Mouse (Mus musculus) hindbrain, embryonic 13.5 days (tissue): ENCODE data around the gene Tbx6. TPM values are rescaled to one million over a fixed set of nuclear protein-coding genes. Genes with fewer than 3 reads are reported as not detected.

Experiments used
- ATAC-seq: fragments of 200-750 bp; cut with Nextera tagmentation; 2 replicates; pipeline ENCODE4 v1.8.0; 2017; ENCODE audit warnings: moderate TSS enrichment; ENCODE audit not compliant: low FRiP score
- H3K27ac ChIP-seq: fragments of 300-500 bp; sonication (generic); 2 replicates; pipeline ENCODE4 v1.5.1; 2015; ENCODE audit warnings: inconsistent platforms, mild to moderate bottlenecking, moderate library complexity
- H3K27me3 ChIP-seq: fragments of 300-500 bp; sonication (generic); 2 replicates; pipeline ENCODE4 v1.6.1; 2015; ENCODE audit warnings: mild to moderate bottlenecking, inconsistent platforms
- H3K36me3 ChIP-seq: fragments of 300-500 bp; sonication (generic); 2 replicates; pipeline ENCODE4 v1.6.1; 2015; ENCODE audit warnings: mild to moderate bottlenecking, inconsistent platforms
- H3K4me1 ChIP-seq: fragments of 300-500 bp; sonication (generic); replicated peaks from 2 replicates; pipeline ENCODE4 v1.6.1; 2015; ENCODE audit warnings: inconsistent platforms
- H3K4me2 ChIP-seq: fragments of 300-500 bp; sonication (generic); 2 replicates; pipeline ENCODE4 v1.6.1; 2015; ENCODE audit warnings: inconsistent platforms, mild to moderate bottlenecking, moderate library complexity
- H3K4me3 ChIP-seq: fragments of 300-500 bp; sonication (generic); 2 replicates; pipeline ENCODE4 v1.5.1; 2015; ENCODE audit warnings: mild to moderate bottlenecking, inconsistent platforms
- H3K9ac ChIP-seq: fragments of 300-500 bp; sonication (generic); 2 replicates; pipeline ENCODE4 v1.6.1; 2015; ENCODE audit warnings: mild to moderate bottlenecking, inconsistent platforms
- H3K9me3 ChIP-seq: fragments of 300-500 bp; sonication (generic); 2 replicates; pipeline ENCODE4 v1.6.1; 2016; ENCODE audit warnings: inconsistent platforms
- WGBS: fragments of 180-500 bp; shearing (Covaris S2); methylation state at CpG from one replicate; pipeline ENCODE4 v1.1.7; 2015; 5-methylcytosine and 5-hydroxymethylcytosine counted together
- polyA plus RNA-seq: library from polyadenylated mRNA; unstranded; fragments of >200 nt; fragmentation: Nextera tagmentation; extraction: Ambion mirVana; gene quantifications from 2 replicates; pipeline ENCODE4 v1.2.1, GENCODE M21; 2015

Gene Tbx6
- polyA plus RNA-seq: 0.32 and 0.84 TPM in 2 replicates

DNA sequence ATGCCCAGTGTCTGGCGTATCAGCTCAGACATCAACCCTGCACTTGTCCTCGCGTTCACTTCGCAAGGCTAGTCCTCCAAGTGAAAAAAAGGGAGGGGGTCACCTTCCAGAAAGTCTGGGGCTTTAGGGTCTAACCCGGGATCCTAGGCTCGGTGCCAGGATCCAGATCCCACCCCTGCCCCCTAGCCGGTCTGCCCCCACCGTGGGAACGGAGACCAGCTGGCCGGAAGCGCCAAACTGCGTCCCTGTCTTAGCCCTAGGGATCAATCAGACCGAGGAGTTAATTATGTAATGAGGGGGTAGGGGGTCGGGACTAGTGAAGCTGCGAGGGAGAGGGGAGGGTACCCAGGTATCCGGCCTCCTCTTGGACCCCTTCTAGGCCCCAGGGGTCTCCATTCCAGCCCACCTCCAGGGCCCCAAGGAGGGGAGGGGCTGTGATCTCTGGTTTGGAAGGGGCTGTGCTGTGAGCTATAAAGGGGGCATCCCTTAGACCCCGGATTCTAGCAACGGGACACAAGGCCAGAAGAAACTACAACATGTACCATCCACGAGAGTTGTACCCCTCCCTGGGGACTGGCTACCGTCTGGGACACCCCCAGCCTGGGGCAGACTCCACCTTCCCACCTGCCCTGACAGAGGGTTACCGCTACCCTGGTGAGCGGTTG, at the start of gene Tbx6:
Tbx6 (plus strand) TSS at position 513 of the 665 bp plus-strand sequence.
- H3K27ac ChIP-seq: peak within 1 kb of the TSS; percentile 90
- ATAC-seq: peak; percentile 11
- H3K4me3 ChIP-seq: peak within 1 kb of the TSS; percentile 43
- peaks cover 34% of the 10 kb centered on the region for H3K36me3 ChIP-seq
- H3K27me3 ChIP-seq: no peaks in the 10 kb centered on the region
- no peaks in the 10 kb centered on the region for H3K9me3 ChIP-seq
- H3K4me2 ChIP-seq: peak within 1 kb of the TSS; percentile 92
- H3K9ac ChIP-seq: peak within 1 kb of the TSS; percentile 72
- WGBS: 8% methylated on average over 22 of the region's 22 CpGs
- peaks cover 54% of the 10 kb centered on the region for H3K4me1 ChIP-seq

DNA sequence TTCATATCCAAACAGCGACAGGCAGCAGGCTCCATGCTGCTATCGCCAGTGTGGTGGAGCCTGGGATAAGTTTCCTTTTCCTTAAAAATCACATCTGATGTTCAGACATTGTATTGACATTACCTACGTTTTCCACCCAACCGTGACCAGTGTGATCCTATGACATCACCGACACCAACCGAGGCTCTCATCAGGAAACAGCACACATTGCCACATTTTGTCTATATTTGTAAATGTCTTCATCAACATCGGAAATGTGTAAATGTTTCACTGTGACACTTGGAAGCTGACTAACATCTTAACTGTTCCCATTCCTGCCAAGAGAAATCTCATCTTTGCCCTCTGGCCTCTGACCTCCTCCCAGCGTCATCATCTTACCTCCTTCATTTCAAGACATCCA, 45.2 kb upstream of the Tbx6 start:
- H3K4me1 ChIP-seq: 0 out of 2 replicates have a peak, but pooled peaks cover 10% of the 10 kb centered on the region
- H3K9me3 ChIP-seq: no peaks in the 10 kb centered on the region
- H3K9ac ChIP-seq: no peak overlapping the region
- no peak overlapping the region for H3K4me2 ChIP-seq
- H3K4me3 ChIP-seq: no peak overlapping the region
- H3K36me3 ChIP-seq: no peaks in the 10 kb centered on the region
- ATAC-seq: no peak
- no peaks in the 10 kb centered on the region for H3K27me3 ChIP-seq
- whole genome bisulfite sequencing: 83% methylated on average over 8 of the region's 8 CpGs
- no peak overlapping the region for H3K27ac ChIP-seq

DNA sequence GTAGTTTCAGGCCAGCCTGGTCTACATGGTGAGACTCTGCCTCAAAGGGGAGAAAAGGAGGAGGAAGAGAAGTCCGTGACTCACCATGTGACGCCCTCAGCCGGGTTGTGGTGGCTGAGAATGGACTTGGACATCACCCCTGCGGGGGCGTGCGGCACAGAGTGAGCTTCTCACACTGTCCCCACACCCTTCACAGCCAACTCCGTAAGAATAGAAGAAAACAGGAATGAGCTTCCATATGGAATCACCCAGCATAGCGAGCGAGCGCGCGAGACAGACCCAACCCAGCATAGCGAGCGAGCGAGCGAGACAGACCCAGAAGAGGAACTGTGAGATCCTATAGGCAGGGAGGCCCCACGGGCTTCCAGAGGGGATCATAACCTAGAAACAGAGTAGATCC, 41.7 kb upstream of the Tbx6 start:
- Histone ChIP-seq H3K4me1 (0 out of 2 replicates have a peak, but pooled peaks cover 10% of the 10 kb centered on the region), H3K9ac (no peak overlapping the region), H3K4me2 (no peak overlapping the region), H3K27me3 (no peaks in the 10 kb centered on the region), H3K27ac (no peak overlapping the region), H3K4me3 (no peak overlapping the region), H3K9me3 (no peaks in the 10 kb centered on the region), H3K36me3 (no peaks in the 10 kb centered on the region)
- no peak for ATAC-seq
- 84% methylated on average over 17 of the region's 17 CpGs for WGBS

DNA sequence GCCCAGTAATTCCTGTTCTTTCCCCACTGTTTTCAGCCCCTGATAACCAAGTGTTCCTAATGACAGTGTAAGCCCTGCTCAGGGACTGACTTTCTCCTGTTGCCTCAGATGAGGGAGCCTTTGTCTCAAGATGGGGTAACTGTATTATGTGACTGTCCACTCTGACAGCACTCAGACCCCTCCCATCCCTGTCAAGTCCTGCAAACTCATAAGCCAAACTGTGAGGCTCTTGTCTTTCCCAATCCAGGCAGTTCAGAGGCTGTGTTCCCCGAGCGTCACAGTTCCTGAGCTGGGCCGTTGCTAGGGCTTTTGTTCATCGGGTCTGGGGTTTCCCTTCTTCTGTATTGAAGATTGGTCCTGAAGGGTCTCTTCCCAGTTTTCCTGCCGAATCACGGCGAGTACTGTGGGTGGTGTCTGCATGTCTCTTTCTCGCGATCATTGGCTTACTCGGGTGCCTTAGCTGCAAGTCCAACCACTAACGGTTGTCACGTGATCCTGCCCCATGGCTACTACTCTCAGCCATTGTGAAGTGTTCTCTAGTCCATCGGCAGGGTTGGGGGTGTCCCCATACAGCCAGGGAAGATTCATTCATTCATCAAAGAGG, 41.0 kb upstream of the Tbx6 start:
- 0 out of 2 replicates have a peak, but pooled peaks cover 10% of the 10 kb centered on the region for H3K4me1 ChIP-seq

DNA sequence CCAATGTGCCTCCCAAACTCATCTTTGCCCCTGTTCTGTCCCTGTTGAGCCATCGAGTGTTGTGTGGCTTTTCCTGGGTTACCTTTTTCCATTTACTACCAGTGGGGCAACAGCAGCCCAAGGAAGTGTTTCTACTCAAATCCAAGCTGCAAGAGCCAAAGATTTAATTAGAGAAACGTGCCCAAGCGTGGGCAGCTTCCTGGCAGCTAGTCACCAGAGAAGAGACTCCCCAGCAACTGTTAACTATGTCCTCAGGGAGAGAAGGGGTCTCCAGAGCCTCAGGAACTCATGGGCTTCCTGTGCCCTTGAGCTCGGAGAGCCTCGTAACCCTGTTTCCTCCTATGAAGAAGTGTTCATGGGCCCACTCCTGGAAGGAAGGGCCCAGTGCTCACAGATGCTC, 40.3 kb upstream of the Tbx6 start:
- Histone ChIP-seq H3K9ac (no peak overlapping the region), H3K9me3 (no peaks in the 10 kb centered on the region), H3K27ac (no peak overlapping the region), H3K4me1 (0 out of 2 replicates have a peak, but pooled peaks cover 10% of the 10 kb centered on the region), H3K27me3 (no peaks in the 10 kb centered on the region), H3K36me3 (no peaks in the 10 kb centered on the region), H3K4me2 (no peak overlapping the region), H3K4me3 (no peak overlapping the region)
- 92% methylated on average over 5 of the region's 5 CpGs for WGBS
- ATAC-seq: no peak

More for the DNA sequence above, 41.0 kb upstream of the Tbx6 start:
- WGBS: 69% methylated on average over 13 of the region's 13 CpGs
- H3K27ac ChIP-seq: no peak overlapping the region
- no peaks in the 10 kb centered on the region for H3K27me3 ChIP-seq
- no peak overlapping the region for H3K9ac ChIP-seq
- no peaks in the 10 kb centered on the region for H3K36me3 ChIP-seq
- H3K4me2 ChIP-seq: no peak overlapping the region
- ATAC-seq: no peak
- no peaks in the 10 kb centered on the region for H3K9me3 ChIP-seq
- no peak overlapping the region for H3K4me3 ChIP-seq

DNA sequence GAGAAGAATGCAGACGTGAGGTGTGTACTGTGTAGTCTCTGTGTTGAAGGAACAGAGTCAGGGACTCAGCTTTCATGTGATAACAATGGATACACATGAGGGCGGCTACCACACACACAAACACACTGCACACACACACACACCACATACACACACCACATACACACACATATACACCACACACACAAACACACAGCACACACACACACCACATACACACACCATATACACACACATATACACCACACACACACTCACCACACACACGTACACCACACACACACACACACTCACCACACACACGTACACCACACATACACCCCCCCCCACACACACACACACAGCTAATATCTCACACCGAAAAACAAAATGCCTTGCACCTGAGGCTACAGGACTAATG, 39.8 kb upstream of the Tbx6 start:
- no peak overlapping the region for H3K27ac ChIP-seq
- no peaks in the 10 kb centered on the region for H3K36me3 ChIP-seq
- H3K9me3 ChIP-seq: no peaks in the 10 kb centered on the region
- no peaks in the 10 kb centered on the region for H3K27me3 ChIP-seq
- 85% methylated on average over 5 of the region's 5 CpGs for WGBS
- 0 out of 2 replicates have a peak, but pooled peaks cover 10% of the 10 kb centered on the region for H3K4me1 ChIP-seq
- ATAC-seq: no peak
- H3K4me2 ChIP-seq: no peak overlapping the region
- no peak overlapping the region for H3K9ac ChIP-seq
- no peak overlapping the region for H3K4me3 ChIP-seq

DNA sequence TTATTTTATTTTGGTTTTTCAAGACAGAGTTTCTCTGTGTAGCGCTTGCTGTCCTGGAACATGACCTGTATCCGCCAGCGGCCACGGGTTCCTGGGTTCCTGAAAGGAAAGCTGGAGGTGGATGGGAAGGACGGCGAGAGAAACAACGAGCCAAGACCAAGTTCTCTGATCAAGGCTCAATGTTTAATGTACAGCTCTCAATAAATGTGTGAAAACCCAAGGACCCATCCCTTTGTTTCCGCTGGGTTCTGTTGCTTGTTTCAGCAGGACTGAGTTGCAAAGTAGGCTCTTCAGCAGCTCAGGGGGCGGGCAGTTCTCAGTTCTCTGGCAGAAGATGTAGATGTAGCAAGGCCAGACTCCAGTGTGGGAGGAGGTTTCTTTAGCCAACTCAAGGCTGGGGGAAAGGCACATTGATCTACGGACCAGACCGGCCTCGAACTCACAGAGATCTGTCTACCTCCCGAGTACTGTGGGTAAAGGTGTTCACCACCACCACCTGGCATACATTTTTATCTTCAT, 39.3 kb upstream of the Tbx6 start:
- Histone ChIP-seq H3K9me3 (no peaks in the 10 kb centered on the region), H3K4me2 (no peak overlapping the region), H3K36me3 (no peaks in the 10 kb centered on the region), H3K4me3 (no peak overlapping the region), H3K27ac (no peak overlapping the region), H3K9ac (no peak overlapping the region), H3K4me1 (0 out of 2 replicates have a peak, but pooled peaks cover 10% of the 10 kb centered on the region), H3K27me3 (no peaks in the 10 kb centered on the region)
- ATAC-seq: no peak
- 93% methylated on average over 13 of the region's 13 CpGs for WGBS

DNA sequence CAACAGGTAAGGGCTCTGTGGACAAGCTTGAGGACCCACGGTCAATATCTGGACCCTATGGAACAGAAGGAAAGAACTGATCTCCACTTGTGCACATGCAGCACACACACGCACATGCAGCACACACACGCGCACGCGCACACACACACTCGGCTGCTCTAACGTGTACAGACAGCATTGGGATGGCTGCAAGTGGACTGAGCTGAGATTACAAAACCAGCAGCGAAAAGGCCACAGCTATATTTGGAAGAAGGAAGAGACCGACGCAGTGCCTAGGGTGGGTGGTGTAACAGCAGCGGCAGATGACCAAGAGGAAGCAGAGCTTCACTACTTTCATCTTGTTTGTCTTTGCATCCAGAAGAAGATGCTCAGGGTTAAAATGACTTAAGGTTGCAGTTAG, 35.2 kb upstream of the Tbx6 start:
- Histone ChIP-seq H3K36me3 (no peaks in the 10 kb centered on the region), H3K4me2 (no peak overlapping the region), H3K4me1 (no peaks in the 10 kb centered on the region), H3K9ac (no peak overlapping the region), H3K4me3 (no peak overlapping the region), H3K27me3 (no peaks in the 10 kb centered on the region), H3K9me3 (no peaks in the 10 kb centered on the region), H3K27ac (no peak overlapping the region)
- ATAC-seq: no peak
- 93% methylated on average over 12 of the region's 12 CpGs for WGBS

DNA sequence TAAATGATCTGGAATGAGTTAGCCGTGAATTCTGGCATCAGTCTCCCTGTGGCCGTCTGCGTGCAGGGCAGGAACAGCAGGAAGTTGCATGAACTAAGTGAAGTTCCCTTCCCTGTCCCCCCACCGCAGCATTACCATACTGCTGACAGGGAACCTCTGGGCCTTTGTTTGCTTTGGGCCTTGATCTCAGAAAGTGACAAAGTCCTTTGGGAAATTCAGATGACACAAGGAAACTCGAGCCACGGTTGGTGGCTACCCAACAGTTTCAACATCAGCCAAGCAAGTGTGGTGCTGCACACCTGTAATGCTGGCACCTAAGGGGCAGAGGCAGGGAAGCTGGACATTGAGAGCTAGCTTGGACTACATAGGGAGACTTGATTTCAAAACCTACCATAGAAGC, 34.5 kb upstream of the Tbx6 start:
- Histone ChIP-seq H3K4me2 (no peak overlapping the region), H3K9me3 (no peaks in the 10 kb centered on the region), H3K27me3 (no peaks in the 10 kb centered on the region), H3K4me1 (no peaks in the 10 kb centered on the region), H3K9ac (no peak overlapping the region), H3K4me3 (no peak overlapping the region), H3K36me3 (no peaks in the 10 kb centered on the region), H3K27ac (no peak overlapping the region)
- ATAC-seq: no peak
- 37% methylated on average over 6 of the region's 6 CpGs for WGBS

DNA sequence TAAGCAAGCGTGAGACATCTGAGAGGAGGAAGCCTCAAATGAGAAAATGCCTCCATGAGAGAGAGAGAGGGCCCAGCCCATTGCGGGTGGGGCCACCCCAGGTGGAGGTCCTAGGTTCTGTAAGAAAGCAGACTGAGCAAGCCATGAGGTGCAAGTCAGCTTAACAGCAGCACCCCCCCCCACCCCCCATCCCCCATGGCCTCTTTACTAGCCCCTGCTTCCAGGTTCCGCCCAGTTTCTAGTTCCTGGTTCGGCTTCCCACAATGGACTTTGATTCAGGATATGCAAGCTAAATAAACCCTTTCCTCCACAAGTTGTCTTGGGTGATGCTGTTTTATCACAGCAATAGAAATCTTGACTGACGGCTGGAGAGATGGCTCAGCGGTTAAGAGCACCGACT, 32.5 kb upstream of the Tbx6 start:
- H3K9ac ChIP-seq: no peak overlapping the region
- no peak overlapping the region for H3K4me2 ChIP-seq
- WGBS: 83% methylated on average over 7 of the region's 7 CpGs
- no peak overlapping the region for H3K4me3 ChIP-seq
- H3K27ac ChIP-seq: no peak overlapping the region
- H3K9me3 ChIP-seq: no peaks in the 10 kb centered on the region
- H3K36me3 ChIP-seq: no peaks in the 10 kb centered on the region
- no peaks in the 10 kb centered on the region for H3K4me1 ChIP-seq
- no peaks in the 10 kb centered on the region for H3K27me3 ChIP-seq
- ATAC-seq: no peak

DNA sequence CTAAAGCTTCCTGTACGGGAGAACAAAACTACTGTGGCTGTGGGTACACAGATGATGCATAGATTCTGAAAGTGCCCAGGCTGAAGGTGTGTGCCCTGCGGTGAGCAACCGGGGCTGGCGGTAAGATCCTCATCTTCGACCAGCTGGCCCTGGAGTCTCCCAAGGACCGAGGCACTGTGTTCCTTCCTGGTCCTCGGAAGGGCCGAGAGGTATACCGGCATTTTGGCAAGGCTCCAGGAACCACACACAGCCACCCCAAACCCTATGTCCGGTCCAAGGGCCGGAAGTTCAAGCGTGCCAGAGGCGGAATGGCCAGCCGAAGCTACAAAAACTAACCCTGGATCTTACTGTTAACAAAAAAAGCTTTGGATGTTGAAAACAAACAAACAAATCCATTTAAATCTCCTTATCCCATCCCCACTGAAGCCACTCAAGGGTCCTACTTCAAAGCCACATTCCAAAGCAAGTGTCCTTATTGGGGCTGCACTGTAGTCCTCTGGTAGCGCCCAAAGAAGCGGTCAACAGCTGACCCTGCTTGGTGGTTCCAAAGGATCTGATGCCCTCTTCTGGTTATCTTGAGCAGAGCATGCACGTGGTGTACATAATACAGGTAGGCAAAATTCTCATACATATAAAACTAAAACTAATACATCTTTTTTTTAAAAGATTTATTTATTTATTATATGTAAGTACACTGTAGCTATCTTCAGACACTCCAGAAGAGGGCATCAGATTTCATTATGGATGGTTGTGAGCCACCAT, 31.5 kb upstream of the Tbx6 start:
- no peak overlapping the region for H3K27ac ChIP-seq
- 0 out of 2 replicates have a peak, but pooled peaks cover 4% of the 10 kb centered on the region for H3K4me1 ChIP-seq
- no peak overlapping the region for H3K9ac ChIP-seq
- H3K4me2 ChIP-seq: no peak overlapping the region
- no peaks in the 10 kb centered on the region for H3K9me3 ChIP-seq
- ATAC-seq: no peak
- no peaks in the 10 kb centered on the region for H3K27me3 ChIP-seq
- WGBS: 93% methylated on average over 17 of the region's 17 CpGs
- no peak overlapping the region for H3K4me3 ChIP-seq
- no peaks in the 10 kb centered on the region for H3K36me3 ChIP-seq

DNA sequence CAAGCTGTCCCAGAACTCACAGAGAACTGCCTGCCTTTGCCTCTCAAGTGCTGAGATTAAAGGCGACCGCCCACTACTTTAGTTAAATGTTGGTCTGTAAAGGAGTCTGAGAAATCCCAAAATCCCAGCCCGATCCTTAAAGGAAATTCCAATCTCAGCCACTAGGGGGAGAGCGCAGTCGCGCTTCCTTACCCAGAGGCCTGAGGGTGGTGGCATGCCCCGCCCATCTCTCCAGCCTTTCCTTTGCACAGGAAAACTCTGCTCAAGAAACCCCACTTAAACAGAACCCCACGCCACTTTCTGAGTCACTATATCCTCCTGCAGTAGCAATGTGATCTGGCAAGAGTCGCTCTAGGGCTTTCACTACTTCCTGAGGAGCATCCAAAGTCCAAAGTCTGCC, 26.4 kb upstream of the Tbx6 start:
- Histone ChIP-seq H3K9ac (no peak overlapping the region), H3K4me1 (peaks cover 7% of the 10 kb centered on the region), H3K4me2 (no peak overlapping the region), H3K4me3 (no peak overlapping the region), H3K27ac (no peak overlapping the region; the same call in 1 of the 2 replicates), H3K27me3 (no peaks in the 10 kb centered on the region), H3K9me3 (no peaks in the 10 kb centered on the region), H3K36me3 (no peaks in the 10 kb centered on the region)
- ATAC-seq: peak; percentile 30; the same call in 1 of the 2 replicates
- 2% methylated on average over 9 of the region's 9 CpGs for WGBS
